Mouse (Mus musculus) lung, adult 2 months (tissue): ENCODE measurements around the gene Ccr9.

ENCODE experiments used
- CTCF ChIP-seq: fragments of 200-500 bp; IDR thresholded peaks from 2 replicates; pipeline ENCODE4 v1.5.1; 2011; ENCODE audit warnings: mild to moderate bottlenecking, low read length, control low read depth; ENCODE audit not compliant: insufficient read depth
- POLR2A ChIP-seq: fragments of 200-500 bp; IDR thresholded peaks from 2 replicates; pipeline ENCODE4 v1.6.1; 2011; ENCODE audit warnings: low read depth, mild to moderate bottlenecking, control low read depth, low read length, borderline replicate concordance; ENCODE audit errors: extremely low read depth

- TF ChIP-seq POLR2A = no peak
- no peak for TF ChIP-seq CTCF
Measured at GRCm38 (mm10) chr9:123814326-123814725, 136.1 kb downstream of the Ccr9 start.
